Mouse (Mus musculus): ENCODE data around the gene Fndc3b.

DNA sequence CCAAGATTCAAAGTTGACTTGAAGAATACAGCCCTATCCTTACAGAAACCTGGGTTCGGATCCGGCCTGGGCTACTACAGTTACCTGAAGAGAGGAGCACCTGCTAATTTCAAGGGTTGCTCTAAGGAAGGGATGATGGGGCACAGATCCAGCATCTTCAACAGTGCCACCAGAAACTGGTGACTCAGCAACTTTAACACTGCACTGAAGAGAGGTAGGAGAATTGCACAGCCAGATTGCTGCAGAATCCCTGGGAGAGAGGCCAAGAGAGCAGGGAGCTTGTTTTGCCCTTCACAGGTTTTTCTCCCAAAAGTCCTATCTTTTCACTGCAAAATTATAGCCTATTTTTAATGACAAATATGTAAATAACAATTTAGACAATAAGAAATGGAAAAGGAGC lies 149.2 kb downstream of the Fndc3b start:
- no peak for TF ChIP-seq GATA1 (IDR thresholded peaks at IDR 0.05; ENCODE audit: borderline replicate concordance, low read length)
- no peak for TF ChIP-seq FLI1 (IDR thresholded peaks at IDR 0.05; ENCODE audit: low read length)
